Mouse (Mus musculus) effector memory CD4-positive, alpha-beta T cell, adult 7 months (primary cell): ENCODE results near the gene Lipa. TPM values are rescaled to one million over a fixed set of nuclear protein-coding genes. Genes with fewer than 3 reads are reported as not detected.

Source experiments
- polyA plus RNA-seq: library from polyadenylated mRNA; unstranded; fragments of 100-300 nt; shearing (Covaris generic); gene quantifications from one replicate; pipeline ENCODE4 v1.2.1, GENCODE M21; 2017

Gene Lipa
- 59.1 TPM for polyA plus RNA-seq

DNA sequence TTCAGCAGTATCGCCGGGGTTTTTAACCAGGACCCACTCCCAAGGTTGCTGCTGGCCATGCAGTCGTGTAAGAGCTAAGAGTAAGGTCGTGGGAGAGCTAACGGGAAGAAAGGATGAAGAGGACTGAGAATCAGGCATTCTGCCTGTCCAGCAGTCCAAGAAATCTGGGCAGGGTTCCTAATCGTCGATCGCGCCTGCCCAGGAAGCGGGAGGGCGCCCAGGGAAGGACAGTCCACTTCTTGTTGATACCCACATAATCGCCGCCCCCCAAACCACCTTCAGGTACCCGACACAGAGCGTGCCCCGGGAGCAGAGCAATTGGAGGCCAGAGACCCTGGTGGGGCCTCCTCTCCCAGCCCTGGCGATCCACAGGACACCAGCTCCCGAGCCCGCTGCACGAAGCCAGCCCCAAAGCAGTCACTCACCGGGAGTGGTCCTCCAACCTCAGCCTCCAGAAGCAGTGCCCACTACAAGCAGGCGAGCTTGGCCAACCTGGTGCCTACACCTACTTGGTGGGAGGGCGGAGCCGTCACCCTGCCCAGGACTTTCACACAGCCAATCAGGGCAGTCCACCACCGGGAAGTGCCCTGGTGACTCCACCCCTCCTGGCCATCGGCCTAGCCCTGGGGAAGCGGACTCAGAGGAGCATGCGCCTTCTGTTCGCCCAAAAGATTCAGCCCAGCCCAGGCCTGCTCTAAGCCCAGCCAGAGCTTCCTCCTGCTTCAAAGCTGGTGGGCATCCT, at the start of gene Lipa:
Lipa (minus strand) TSS at position 534 of the 742 bp plus-strand sequence.

DNA sequence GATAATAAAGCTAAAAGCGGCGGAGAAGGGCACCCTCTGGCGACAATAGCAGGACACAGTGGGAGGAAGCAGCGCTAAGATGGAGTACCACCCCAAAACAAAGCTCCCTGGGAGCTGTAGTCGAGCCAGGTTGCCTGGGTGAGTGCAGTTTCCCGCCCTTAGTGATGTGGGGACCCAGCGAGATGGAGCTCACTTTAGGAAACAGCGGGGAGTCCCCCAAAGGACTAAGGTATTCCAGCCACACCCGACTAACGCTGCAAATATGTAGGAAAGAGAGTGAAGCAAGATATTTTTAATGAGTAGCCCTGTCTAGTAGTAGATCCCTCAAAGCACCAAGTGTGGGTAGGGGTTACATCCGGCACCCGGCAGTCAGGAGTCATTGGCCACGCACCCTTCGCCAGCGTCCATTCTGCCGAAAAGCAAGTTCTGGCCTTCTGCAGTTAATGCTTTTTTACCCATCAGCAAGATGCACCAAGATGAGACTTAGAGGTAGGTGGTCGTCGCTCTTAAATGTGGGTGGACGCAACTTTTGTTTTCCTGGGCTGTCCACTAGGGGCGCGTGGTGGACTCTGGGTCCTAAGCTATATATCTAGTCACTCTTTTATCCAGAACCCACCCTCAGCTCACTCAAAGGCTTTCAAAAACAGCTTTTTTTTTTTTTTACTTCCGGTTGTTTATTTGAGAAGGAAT, 23.4 kb upstream of the Lipa start, which contains the start of gene Ifit2:
Ifit2 (plus strand) TSS at position 161 of the 690 bp plus-strand sequence.

DNA sequence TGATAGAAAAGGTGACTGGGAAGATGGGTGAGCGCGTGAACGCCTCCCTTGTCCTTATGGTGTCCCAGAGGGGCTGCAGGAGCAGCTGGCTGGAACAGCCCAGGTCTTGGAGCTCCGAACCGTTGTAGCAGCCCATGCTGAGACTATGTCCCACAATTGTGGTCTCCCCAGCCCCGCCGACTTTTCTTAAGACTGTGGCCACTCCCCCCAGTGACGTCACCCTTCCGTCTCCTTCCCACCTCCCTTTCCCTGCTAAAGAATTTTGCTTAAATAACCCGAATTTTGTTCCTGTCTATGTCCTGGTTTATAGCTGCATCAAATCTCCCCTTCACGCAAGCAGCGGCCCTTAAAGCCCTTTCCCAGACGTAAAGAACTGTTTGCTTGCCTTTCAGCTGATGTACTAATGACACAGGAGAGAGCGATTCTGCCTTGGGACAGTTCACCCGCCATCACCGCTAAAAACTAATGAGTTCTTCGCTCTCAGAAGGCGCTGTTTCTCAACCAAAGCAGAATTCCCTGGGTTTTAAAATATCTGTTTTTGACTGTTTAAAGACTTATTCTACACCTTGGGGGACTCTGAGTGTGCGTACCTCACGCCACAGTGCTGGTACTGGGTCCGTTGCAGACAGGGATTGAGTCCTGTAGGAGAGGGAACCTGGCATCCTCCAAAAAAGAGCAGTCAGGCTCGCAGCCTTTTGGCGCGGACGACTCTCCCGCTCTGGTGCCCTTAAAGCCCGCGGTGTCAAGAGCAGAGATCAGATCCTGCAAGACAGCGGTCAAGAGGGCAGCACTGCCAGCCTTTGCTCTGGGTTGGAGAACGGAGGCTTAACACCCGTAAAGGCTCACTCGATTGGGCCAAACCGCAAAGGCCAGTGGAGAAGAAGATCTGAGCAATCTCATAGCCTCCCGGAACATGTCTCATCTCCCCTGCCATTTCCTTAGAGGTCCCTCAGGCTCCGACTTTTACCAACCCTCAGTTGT, 52.0 kb downstream of the Lipa start, which contains the start of gene Ch25h:
Ch25h (minus strand) TSS at position 174 of the 981 bp plus-strand sequence.

Other genes with a start within 250 kb of the Lipa start
- gene Fas, start 236.8 kb downstream of the Lipa start, polyA plus RNA-seq: 87.6 TPM
- gene Ch25h, start 52.3 kb downstream of the Lipa start, polyA plus RNA-seq: 0.55 TPM
- gene Ifit2, start 23.2 kb upstream of the Lipa start, polyA plus RNA-seq: 10.3 TPM
- gene Ifit3, start 56.1 kb upstream of the Lipa start, polyA plus RNA-seq: 5.4 TPM
- gene Ifit1bl1, start 74.5 kb upstream of the Lipa start, polyA plus RNA-seq: 17.1 TPM
- 0.54 TPM for gene Ifit3b, start 80.5 kb upstream of the Lipa start, polyA plus RNA-seq
- not detected for gene Ifit1bl2, start 113.3 kb upstream of the Lipa start, polyA plus RNA-seq
- gene Ifit1, start 113.4 kb upstream of the Lipa start, polyA plus RNA-seq: 6.7 TPM
- gene Slc16a12, start 219.8 kb upstream of the Lipa start, polyA plus RNA-seq: not detected